Mouse (Mus musculus): Measurements from ENCODE around the gene Gm20388.

Gene Gm20388

DNA sequence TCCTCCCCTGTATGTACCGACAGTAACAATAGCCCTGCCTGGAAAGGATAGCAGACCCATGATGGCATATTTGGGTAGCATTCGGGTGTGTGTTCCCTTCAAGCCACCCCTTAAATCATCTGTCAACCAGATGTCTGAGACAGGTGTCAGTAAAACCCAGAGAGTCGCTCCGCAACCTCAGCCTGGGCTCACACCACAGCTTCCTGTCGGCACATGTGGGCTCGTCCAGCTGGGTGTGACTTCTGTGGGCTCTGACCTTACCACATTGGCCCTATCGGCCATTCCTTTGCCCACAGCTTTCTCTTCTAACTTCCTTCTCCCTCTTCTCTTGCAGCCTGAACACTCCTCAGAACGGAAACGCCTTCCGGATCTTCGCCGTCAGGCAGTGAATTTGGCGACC, 139.3 kb downstream of the Gm20388 start:
- DNase-seq = no peak

GRCm38 (mm10) chr8:120050376-120050775, 139.7 kb downstream of the Gm20388 start:
- no peak for DNase-seq

GRCm38 (mm10) chr8:120051006-120051405, 140.4 kb downstream of the Gm20388 start:
- DNase-seq = no peak

DNA sequence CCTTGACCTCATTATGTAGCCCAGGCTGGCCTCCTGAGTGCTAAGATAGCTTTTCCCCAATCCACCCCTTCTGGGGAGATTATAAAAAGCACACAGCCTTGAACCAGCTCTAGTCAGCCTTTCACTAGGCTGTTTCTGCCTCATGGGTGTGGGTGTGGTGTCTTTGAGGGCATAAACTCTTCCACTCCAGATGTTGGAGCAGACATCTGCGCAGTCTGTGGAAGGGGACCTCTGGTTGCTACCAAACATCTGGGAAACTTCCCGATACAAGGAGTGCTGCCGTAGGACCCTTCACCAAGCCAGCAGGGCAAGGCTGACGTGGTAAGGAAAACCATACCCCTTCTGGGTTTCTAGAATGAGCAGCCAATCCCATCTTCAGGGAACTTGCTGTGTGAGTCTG, 141.3 kb downstream of the Gm20388 start:
- no peak for DNase-seq

GRCm38 (mm10) chr8:120052318-120052717, 141.7 kb downstream of the Gm20388 start:
- DNase-seq = no peak

DNA sequence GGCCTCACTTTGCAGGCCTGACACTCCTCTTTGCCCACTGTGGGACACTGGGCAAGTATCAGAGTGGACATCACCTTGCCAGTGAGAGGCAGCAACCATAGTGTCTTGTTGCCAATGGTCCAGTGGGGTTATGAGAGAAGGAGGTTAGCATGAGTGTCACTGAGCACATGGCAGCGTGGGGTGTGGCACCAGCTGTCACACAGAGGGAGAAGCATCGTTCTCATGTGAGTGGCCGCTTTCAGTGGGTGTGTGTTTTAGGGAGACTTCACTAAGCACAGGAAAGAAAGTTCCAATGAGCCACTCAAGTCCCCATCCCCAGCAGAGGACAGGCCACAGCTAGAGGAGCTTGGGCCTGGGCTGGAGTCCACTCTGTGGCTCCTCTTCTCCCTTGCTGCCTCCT, 144.2 kb downstream of the Gm20388 start:
- DNase-seq = no peak

- DNase-seq = no peak
Measured at GRCm38 (mm10) chr8:120057078-120057477, 146.4 kb downstream of the Gm20388 start.

GRCm38 (mm10) chr8:120062742-120063141, 152.1 kb downstream of the Gm20388 start:
- no peak for DNase-seq

- no peak for DNase-seq
Measured at GRCm38 (mm10) chr8:120063326-120063725, 152.7 kb downstream of the Gm20388 start.

GRCm38 (mm10) chr8:120065611-120066010, 155.0 kb downstream of the Gm20388 start:
- no peak for DNase-seq

DNA sequence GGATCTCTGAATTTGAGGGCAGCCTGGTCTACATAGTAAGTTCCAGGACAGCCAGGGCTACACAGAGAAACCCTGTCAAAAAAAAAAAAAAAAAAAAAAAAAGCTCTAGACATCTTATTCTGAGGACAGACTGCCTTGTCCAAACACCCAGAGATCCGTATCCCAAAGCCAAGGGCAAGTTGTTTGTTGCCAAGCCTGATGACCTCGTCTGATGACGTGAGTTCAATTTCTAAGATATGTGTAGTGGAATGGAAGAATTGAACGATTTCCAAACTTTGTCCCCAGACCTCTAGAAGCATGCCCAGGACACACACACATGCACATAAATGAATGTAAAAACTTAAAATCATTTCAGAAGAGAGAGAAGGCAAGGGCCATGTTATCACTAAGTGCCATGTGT, 155.6 kb downstream of the Gm20388 start:
- no peak for DNase-seq

- DNase-seq = no peak
Measured at GRCm38 (mm10) chr8:120067936-120068668, 157.5 kb downstream of the Gm20388 start.

DNA sequence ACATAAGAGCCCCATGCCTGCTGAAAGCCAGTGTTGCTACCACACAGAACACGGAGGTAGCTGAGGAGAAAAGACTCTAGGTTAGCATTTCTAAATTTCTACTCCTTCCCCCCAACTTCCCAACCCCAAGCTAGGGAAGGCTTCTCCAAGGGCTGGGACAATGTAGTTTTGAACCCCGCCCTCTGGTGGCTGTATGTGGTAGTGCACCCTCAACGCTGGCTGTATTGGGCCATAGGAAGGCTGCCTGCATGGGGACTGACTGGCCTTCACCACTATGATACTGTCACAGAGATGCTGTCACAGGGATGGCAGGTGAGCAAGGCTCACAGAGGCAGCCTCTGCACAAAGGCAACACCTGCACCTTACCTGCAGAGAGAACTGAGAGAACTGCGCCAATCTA, 161.0 kb downstream of the Gm20388 start:
- DNase-seq = peak; percentile 79

DNA sequence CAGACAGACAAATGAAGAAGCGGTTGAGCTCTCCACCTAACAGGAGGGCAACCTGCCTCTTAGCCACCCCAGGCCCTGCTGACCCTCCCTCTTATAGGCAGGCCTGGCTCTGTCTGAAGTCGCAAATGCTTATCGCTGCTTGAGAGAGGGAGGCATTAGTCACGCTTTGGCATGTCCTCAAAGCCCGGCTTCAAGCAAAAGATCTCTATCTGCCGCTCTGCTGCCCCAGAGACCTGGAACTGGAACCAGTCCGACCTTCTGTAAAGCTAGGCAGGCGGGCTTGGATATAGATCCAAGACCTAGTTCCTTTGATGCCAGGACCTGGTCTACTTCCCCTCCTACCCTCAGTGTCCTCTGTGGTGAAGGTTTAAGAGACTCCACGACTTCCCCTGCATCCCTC, 161.6 kb downstream of the Gm20388 start:
- no peak for DNase-seq

- DNase-seq = no peak
Measured at GRCm38 (mm10) chr8:120072827-120073226, 162.2 kb downstream of the Gm20388 start.

DNA sequence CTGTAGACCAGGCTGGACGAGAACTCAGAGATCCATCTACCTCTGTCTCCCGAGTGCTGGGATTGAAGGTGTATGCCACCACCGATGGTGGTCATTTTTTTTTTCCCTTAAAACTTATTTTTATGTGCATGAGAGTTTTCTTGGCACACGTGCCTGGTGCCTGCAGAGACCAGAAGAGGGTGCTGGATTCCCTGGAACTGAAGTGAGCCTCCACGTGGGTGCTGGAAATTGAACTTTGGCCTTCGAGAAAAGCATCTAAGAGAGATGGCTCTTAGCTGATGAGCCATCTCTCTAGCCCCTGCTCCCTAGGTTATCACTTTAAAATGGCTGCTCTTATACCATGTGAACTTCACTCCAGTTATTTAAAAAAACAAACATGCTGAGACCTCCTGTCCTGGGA, 163.9 kb downstream of the Gm20388 start:
- DNase-seq = no peak

DNA sequence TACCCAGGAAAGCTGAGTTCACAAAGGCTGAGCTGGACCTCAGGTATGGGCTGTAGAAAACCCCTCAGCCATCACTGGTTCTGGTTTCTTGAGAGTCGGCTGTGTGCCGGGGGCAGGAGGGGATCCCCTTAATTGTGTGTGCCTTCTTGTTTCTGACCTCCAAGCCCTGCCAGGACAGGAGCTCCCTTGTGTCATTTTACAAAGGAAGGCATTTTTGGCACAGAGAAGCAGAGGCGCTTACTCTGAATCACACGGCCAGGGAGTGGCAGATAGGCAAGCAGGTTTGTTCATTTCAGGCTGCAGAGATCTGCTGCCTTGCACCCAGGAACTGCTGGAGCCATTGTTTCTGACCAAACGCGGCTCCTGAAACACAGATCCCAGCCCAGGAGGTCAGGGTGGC, 164.7 kb downstream of the Gm20388 start:
- DNase-seq = no peak

GRCm38 (mm10) chr8:120078080-120078479, 167.4 kb downstream of the Gm20388 start:
- peak; percentile 80 for DNase-seq

DNA sequence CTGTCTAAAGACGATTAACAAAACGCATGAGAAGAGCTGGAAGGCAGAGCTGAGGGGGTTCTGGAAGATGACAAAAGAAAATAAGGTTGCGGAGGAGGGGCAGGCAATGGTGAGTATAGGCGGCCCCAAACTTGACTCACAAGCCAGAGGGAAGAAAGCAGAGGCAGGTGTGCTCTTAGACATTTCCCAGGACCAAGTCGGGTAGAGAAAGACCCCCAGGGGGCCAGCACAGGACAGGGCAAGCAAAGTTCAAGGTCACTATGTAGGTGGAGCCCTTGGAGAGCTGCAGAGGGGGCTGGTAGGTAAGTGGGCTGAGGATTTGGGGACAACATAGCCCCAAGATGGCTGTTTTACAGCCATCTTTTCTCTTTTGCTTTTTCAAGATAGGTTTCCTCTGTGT, 168.7 kb downstream of the Gm20388 start:
- no peak for DNase-seq

DNA sequence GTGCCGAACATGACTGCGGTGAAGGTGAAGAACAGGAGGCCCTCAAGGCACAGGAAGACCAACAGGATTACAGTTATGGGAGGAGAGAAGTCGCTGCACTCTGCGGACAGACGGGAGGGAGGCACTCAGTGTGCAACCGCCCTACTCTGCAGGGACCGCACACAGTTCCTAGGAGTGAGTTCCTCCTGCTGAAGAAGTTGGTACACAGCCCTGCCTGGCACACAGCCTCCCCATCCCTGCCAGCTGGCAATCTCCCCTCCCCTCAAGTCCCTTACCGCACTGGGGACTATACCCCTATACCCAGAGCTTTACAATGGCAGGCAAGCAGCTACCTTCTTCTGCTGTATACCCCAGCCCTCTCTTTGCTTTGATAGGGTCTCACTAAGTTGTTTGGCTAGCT, 172.6 kb downstream of the Gm20388 start:
- no peak for DNase-seq

- DNase-seq = no peak
Measured at GRCm38 (mm10) chr8:120084783-120085182, 174.1 kb downstream of the Gm20388 start.

DNA sequence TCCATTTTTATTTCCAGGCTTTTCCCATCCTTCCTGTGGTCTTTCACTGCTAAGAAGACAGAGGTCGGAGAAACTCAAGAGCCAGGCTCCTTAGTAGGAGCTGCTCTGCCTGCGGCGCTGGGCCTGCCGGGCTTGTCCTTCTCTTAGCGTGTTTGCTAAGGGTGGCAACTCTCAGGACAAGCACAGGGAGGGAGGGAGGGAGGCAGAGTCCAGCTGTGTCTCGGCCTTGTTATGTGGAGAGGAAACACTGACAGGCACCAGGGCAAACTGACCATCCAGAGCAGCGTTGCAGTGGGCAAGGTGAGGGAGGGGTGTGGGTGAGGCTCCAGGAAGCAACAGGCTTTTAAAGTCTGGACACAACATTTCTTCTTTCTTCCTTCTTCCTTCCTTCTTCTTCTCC, 178.9 kb downstream of the Gm20388 start:
- DNase-seq = no peak

- DNase-seq = no peak
Measured at GRCm38 (mm10) chr8:120091032-120091431, 180.4 kb downstream of the Gm20388 start.

GRCm38 (mm10) chr8:120093103-120093502, 182.5 kb downstream of the Gm20388 start:
- DNase-seq = no peak

- DNase-seq = no peak
Measured at GRCm38 (mm10) chr8:120094801-120095200, 184.2 kb downstream of the Gm20388 start.

Data from liver (tissue).